Mouse (Mus musculus): ENCODE measurements around the gene Slamf8. TPM values are rescaled to one million over a fixed set of nuclear protein-coding genes. Genes with fewer than 3 reads are reported as not detected.
A peak's percentile ranks its signal among the peaks of the same experiment; 100 is the strongest.

Gene Slamf8
- total RNA-seq, 2 experiments from 2014 or later: 0.22 to 0.42 TPM

- no peak for DNase-seq
- intact Hi-C loops (cut with DNase I): no loop called here
Measured at GRCm38 (mm10) chr1:172602326-172602725, 12.0 kb upstream of the Slamf8 start, which contains the start of gene Fcrl6. Gene Fcrl6 (minus strand): TSS chr1:172602551.

- DNase-seq: peak in 1 of 2 experiments; percentile 36
- intact Hi-C loops (cut with DNase I): loop anchor here (2.0 kb wide), 1 partner anchor 66 kb away; no protein-coding TSS in a partner anchor
Measured at GRCm38 (mm10) chr1:172594495-172594894, 4.1 kb upstream of the Slamf8 start.

GRCm38 (mm10) chr1:172593956-172594355 is 3.6 kb upstream of the Slamf8 start:
- intact Hi-C loops (cut with DNase I): loop anchor here (2.0 kb wide), 1 partner anchor 65 kb away; no protein-coding TSS in a partner anchor
- no peak for DNase-seq

- intact Hi-C loops (cut with DNase I): no loop called here
- no peak for DNase-seq
Measured at GRCm38 (mm10) chr1:172593321-172593720, 3.0 kb upstream of the Slamf8 start.

GRCm38 (mm10) chr1:172585612-172586567 is 4.5 kb downstream of the Slamf8 start:
- no peak for DNase-seq
- intact Hi-C loops (cut with DNase I): no loop called here

GRCm38 (mm10) chr1:172585026-172585425 is 5.3 kb downstream of the Slamf8 start:
- intact Hi-C loops (cut with DNase I): no loop called here
- no peak for DNase-seq

- no peak for DNase-seq
- intact Hi-C loops (cut with DNase I): no loop called here
Measured at GRCm38 (mm10) chr1:172584271-172584670, 6.1 kb downstream of the Slamf8 start.

- intact Hi-C loops (cut with DNase I): no loop called here
Measured at GRCm38 (mm10) chr1:172582436-172582835, 7.9 kb downstream of the Slamf8 start.

GRCm38 (mm10) chr1:172580116-172580515 is 10.3 kb downstream of the Slamf8 start:
- no peak for DNase-seq
- intact Hi-C loops (cut with DNase I): no loop called here

More at GRCm38 (mm10) chr1:172582436-172582835, 7.9 kb downstream of the Slamf8 start:
- DNase-seq: no peak

- intact Hi-C loops (cut with DNase I): loop anchor here (5.0 kb wide), 1 partner anchor 45 kb away; no protein-coding TSS in a partner anchor
- no peak for DNase-seq
Measured at GRCm38 (mm10) chr1:172567758-172568157, 22.6 kb downstream of the Slamf8 start.

GRCm38 (mm10) chr1:172566131-172566530 is 24.2 kb downstream of the Slamf8 start:
- DNase-seq: no peak
- intact Hi-C loops (cut with DNase I): loop anchor here (5.0 kb wide), 1 partner anchor 46 kb away; no protein-coding TSS in a partner anchor

GRCm38 (mm10) chr1:172563465-172563828 is 26.9 kb downstream of the Slamf8 start:
- intact Hi-C loops (cut with DNase I): loop anchor here (1.0 to 2.0 kb wide), 2 partner anchors 35 to 69 kb away; partner anchors contain the start of gene Dusp23
- DNase-seq: no peak

GRCm38 (mm10) chr1:172562641-172563464 is 27.5 kb downstream of the Slamf8 start:
- intact Hi-C loops (cut with DNase I): loop anchor here (1.0 to 2.0 kb wide), 2 partner anchors 35 to 70 kb away; partner anchors contain the start of gene Dusp23
- DNase-seq: peak; percentile 73 to 86

GRCm38 (mm10) chr1:172555638-172556037 is 34.7 kb downstream of the Slamf8 start, which contains the start of gene Vsig8:
Gene Vsig8 (plus strand): TSS chr1:172555938.
- DNase-seq: no peak
- intact Hi-C loops (cut with DNase I): no loop called here

GRCm38 (mm10) chr1:172552623-172553022 is 37.7 kb downstream of the Slamf8 start:
- intact Hi-C loops (cut with DNase I): no loop called here
- DNase-seq: peak in 1 of 2 experiments; percentile 21

GRCm38 (mm10) chr1:172551009-172551408 is 39.4 kb downstream of the Slamf8 start:
- DNase-seq: no peak
- intact Hi-C loops (cut with DNase I): loop anchor here (2.0 kb wide), 1 partner anchor 22 kb away; no protein-coding TSS in a partner anchor

GRCm38 (mm10) chr1:172550551-172550951 is 39.8 kb downstream of the Slamf8 start:
- intact Hi-C loops (cut with DNase I): loop anchor here (2.0 kb wide), 1 partner anchor 22 kb away; no protein-coding TSS in a partner anchor

GRCm38 (mm10) chr1:172549717-172550116 is 40.7 kb downstream of the Slamf8 start:
- no peak for DNase-seq
- intact Hi-C loops (cut with DNase I): loop anchor here (2.0 kb wide), 1 partner anchor 21 kb away; no protein-coding TSS in a partner anchor

More at GRCm38 (mm10) chr1:172550551-172550951, 39.8 kb downstream of the Slamf8 start:
- DNase-seq: peak; percentile 59 to 63

GRCm38 (mm10) chr1:172549314-172549713 is 41.1 kb downstream of the Slamf8 start:
- intact Hi-C loops (cut with DNase I): no loop called here
- DNase-seq: no peak

- intact Hi-C loops (cut with DNase I): no loop called here
- no peak for DNase-seq
Measured at GRCm38 (mm10) chr1:172548501-172548900, 41.9 kb downstream of the Slamf8 start.

Measured in heart, postnatal 36 days (tissue).